Mouse (Mus musculus) liver, adult (tissue): ENCODE data around the gene Ppp4c.

ENCODE experiments used
- GATA4 ChIP-seq: IDR thresholded peaks from 2 replicates; pipeline ENCODE4 v1.6.1; 2014; ENCODE audit warnings: mild to moderate bottlenecking, low read length; ENCODE audit not compliant: insufficient replicate concordance

Ppp4c gene

DNA sequence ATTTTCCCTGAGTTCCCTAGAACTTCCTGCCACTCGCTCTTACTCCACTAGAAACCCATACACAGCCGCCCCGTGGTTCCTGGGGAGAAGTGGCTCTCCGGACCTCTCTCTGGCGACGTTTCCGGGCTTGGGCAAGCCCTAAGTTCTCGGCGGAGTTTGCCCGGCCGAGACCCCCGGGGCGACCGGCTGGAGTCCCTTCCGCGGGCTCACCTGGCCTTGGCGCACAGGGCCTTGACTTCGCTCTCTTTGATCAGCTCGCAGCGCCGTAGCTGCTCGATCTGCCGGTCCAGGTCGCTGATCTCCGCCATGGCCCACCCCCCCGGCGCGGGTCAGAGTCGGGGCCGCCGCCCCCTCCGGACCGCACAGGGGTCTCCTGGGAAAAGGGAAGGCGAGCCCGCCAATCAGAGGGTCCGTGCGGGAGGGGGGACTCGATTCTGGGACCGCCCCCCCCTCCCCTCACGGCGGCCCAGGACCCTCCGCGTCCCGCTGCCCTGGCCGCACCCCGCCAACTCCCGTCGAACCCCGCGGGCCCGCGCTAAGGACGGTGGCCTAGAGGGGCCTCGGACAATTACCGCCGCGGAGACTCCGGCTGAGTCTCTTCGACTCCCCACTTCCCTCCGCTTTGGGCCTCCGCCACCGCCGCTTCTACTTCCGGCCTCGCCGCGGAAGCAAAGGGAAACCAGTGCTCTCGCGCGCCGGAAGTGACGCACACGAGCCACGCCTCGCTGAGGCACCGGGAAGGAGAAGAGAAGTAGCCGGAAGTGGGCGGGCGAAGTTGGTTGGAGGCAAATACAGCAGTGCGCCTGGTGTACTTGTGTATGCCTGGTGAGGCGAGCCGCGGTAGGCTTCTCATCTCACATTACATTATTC lies at the start of gene Ppp4c:
Ppp4c (minus strand) TSS at position 646 of the 870 bp plus-strand sequence.
- TF ChIP-seq GATA4, result no peak; the same call in 1 of the 2 replicates

DNA sequence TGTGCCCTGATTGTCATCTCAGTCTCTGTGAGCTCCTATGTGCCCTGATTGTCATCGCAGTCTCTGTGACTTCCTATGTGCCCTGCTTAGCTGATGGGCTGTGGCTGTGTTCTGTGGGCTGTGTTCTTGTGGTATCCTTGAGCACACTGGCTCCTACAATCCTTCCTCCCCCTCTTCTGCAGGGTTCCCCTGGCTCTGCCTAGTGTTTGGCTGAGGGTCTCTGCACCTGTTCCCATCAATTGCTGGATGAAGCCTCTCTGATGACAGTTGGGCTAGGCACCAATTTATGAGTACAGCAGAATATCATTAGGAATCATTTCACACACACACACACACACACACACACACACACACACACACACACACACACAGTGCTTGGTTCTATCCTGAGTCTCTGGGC lies 41.0 kb upstream of the Ppp4c start:
- TF ChIP-seq GATA4, result no peak

DNA sequence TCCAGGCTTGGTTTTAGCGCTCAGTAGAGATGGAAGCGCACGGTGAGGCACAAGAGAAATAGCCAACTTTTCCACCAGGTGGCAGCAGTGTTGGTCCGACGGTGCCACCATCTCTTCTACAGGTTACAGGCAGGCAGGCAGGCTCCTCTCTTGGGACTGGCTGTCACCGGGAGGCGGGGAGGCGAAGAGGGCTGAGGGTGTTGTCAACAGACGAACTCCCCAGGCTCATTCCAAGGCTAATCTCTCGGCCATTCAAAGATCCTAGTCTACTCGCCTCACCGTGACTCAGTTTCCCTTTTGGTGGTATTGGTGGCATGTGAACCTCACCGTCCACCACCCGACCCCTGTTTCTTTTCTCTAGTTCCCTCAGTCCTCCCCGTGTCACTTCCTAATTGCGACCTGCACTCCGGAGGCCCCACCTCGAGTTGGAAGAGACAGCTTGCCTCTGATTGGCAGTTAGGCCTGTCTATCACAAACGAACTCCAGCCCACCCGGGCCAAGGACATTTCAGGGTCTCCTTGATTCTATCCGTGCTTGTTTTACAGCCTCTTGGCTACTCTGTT lies 39.8 kb upstream of the Ppp4c start:
- no peak for TF ChIP-seq GATA4

DNA sequence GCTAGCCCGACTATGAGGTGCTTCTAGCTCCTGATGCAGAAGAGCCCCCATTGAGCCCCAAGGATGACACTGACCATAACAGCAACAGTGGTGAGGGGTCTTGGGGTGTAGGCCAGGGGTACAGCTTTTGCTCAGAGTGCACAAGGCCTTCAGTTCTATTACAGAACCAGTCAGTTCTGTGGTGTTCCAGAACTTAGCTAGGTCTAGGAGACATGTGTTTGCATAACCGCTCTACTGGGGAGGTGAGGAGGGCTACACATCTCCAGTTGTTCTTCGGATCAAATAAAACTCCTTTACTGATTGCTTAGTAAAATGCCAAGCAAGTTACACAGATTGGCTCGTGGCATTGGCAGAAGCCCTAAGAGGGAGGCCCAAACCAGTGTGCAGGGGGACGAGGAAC lies 39.2 kb upstream of the Ppp4c start, which contains the start of gene 4930451I11Rik:
4930451I11Rik (minus strand) TSS at position 101 of the 400 bp plus-strand sequence.
- no peak for TF ChIP-seq GATA4

DNA sequence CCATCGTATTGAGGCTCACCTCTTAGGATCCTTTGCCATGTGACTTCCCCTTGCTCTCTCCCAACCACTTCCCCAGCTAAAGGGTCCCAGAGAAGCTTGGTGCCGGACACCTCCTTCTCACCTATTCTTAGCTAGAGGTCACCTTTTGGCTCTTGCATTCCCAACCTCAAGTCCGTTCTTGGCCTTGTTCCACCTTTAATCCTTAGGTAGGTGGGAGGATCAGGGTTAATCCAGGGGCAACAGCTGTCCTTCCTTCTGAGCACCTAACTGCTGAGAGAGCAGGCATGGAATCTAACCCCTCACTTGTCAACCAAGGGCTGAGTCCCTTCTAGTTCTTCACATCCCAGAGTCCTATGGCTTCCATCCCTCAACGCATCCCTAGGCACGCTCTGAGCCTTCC lies 33.7 kb upstream of the Ppp4c start:
- TF ChIP-seq GATA4, result no peak

DNA sequence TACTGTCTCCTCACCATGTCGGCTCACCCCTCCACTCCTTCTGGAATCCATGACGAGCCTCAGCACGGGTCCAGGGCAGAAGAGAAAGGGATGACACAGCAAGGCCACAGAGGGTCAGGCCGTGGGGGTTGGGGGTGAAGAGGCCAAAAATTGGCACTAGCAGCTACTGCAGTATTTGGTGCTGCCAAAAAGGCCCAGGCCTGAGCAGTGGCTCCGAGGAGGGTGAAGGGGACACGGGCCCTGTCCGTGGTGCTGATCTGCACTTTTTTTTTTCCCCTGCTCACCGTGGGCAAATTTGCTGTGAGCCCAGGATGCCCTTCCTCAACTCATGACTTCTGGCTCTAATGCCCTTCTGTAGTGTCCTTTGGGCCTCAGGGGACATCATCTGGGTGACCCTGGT lies 33.1 kb upstream of the Ppp4c start:
- TF ChIP-seq GATA4, result no peak

DNA sequence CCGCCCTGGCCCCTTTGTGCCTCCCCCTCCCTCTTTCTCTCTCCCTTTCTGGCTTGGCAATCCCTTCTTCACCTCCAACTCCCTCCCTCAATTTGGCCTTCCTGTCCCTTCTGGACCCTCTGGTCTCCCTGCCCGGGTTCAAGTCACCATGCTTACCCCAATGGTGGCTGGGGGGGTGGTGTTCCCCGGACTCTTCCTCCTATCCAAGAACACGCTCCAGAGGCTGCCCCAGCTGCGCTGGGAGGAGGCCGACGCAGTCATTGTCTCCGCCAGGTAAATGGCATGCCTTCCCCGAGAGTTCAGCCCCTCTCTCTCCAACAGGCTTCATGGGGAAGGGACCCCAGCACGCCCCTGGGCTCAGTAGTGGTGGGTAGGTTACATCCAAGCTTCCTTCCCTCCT lies 31.6 kb upstream of the Ppp4c start:
- TF ChIP-seq GATA4, result no peak

DNA sequence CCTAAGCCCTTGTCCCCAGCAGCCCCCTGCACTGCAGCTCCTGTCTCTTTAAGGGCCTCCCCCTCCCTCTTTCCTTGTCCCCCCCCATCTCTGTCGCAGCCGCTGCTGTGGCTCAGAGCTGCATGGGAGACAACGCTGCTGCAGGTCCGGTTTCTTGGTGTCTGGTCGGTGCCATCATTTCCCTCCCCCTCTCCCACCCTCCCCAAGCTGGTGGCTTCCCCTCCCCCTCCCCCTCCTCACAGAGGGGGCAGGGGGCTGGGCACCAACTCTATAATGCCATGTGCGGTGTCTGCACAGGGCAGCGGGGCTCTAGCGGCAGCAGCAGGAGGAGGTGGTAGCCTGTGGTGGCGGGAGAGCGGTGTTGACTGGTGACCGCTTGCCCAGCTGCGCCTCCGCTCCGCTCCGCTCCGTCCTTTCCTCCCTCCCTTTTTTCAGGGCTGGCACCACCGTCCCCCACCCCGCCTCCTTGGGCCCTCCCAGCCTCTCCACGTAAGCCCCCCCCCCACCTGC lies 31.0 kb upstream of the Ppp4c start:
- no peak for TF ChIP-seq GATA4

DNA sequence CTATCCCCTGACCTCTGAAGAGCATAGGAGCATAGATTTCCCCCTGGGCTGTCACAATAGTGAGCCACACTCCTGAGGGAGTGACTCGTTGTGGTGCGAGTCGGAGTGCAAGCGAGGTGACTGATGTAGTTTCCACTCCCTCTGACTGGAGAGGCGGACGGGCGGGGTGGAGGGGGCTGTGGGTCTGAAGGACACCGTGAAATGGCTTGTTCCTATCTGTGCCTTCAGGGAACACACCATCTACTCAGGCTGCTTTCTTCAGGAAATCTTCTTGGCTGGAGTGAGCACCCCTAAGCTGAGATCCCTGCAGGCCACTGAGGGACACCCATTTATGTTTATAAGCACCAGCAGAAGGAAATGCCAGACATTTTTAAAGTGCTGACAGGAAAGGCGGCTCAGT lies 30.4 kb upstream of the Ppp4c start:
- TF ChIP-seq GATA4, result no peak

DNA sequence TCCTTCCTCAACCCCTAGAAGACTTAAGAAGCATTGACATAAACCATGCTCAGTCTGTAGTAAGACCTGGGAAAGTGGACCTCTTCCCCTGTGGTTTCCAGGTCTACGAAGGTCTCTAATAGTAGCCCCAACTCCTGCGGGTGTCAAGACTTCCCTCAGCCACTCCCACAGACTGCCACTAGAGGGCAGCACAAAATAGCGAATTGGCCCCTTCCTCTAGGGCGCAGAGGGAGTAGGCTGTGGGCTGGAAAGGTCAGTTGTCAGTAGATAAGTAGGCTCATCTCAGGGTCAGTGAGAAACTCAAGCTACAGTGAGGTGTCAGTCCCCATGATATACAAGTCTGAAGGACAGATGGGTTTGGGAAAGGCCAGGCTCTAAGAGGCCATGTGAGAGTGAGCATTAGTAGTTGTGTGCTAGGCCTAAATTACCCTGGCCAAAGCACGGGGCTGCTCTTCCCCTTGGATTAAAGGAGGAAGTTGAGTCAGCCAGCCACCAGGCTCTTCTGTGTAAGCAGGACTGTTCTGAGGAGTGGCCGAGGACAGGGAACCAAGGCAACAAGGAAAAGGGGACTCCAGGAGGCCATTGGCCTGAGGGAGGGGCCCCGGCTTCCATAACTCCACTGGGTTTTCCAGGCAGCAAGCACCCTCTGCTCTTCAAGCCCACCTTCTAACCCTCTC lies 29.7 kb upstream of the Ppp4c start:
- no peak for TF ChIP-seq GATA4

DNA sequence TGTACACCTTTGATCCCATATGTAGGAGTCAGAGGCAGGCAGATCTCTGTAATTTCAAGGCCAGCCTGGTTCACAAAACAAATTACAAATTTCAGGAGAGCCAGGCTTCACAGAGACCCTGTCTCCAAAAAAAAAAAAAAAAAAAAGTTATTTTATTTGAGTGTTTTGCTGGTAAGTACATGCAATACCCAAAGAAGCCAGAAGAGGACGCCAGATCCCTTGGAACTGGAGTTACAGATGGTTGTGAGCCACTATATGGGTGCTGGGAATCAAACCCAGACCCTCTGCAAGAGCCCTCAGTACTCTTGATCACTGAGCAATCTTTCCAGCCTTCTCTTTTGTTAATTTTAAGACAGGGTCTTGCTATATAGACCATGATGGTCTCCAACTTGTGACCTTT lies 26.5 kb upstream of the Ppp4c start:
- no peak for TF ChIP-seq GATA4

DNA sequence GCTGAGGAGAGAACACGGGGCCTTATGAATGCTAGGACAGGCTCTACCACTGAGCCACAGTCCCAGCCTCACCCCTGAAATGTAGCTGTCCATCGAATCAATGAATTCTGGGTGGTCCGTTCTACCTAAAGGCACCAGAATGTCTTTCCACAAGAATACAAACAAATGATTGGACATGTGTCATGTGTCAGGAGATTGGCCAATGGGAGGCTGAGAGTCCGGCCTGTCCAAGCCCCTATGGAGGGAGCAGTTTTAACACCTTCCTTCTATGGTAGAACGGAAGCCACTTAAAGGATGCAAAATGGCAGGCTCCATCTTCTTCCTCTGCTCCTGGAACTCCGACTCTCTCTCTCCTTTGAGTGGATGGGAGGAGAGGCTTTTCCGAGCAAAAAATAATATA lies 25.3 kb upstream of the Ppp4c start:
- TF ChIP-seq GATA4, result no peak

DNA sequence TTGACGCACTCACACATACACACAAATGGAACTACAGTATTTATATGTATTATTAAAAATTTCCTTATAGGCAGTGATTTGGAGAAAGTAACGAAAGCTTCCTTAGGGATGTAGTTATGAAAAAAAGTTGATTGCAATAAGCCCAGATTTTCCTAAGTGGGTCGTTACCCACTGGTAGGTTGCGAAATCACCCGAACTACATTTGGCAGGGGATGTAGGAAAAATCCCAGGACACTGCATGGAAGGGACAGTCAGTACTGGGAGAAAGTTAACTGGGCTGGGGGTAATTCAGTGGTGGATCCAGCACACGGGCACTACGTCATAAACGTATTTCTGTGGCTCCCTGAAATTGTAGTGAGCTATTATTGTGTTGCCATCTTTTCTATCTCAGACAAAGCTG lies 24.2 kb upstream of the Ppp4c start:
- no peak for TF ChIP-seq GATA4

DNA sequence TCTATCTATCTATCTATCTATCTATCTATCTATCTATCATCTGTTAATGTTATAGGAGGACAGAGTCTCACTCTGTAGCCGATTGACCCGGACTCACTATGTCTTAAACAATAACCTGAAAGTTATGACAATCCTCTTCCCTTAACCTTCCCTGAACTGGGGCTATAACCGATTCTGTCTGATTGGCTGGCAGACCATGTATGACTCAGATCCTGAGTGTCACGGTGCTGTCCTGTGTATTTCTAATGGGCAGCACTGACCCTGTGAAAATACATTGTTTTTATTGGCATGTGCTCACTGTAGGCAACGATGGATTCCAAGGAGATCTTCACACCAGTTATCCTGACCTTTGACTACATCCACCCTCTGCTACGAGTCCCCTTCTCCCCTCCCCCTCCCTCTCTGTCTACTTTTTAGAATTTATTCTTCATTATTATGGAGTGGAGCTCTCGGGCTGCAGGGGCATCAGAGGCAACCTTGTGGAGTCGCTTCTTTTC lies 23.5 kb upstream of the Ppp4c start:
- no peak for TF ChIP-seq GATA4

DNA sequence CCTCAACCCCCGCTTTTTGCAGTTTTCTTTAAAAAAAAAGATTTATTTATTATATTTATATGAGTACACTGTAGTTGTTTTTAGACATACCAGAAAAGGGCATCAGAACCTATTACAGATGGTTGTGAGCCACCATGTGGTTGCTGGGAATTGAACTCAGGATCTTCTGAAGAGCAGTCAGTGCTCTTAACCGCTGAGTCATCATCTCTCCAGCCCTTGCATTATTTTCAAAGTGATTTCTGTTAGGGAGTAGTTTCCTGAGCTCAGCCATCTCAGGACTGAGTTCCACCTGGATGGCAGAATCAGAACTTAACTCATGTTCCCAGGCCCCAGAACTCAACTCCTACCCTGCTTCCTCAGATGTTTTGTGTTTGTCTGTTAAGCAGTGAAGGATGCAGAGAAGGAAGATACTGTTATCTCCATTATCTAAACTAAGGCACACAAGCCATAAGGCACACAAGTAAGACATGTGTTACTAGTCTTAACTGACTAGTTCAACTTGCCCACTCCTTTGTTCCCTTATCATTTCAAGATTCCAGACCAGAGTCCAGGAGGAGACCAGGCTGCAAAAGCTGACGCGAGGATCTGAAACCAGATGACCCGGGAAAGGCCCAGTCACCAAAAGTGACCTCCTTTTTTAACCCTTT lies 17.6 kb upstream of the Ppp4c start:
- no peak for TF ChIP-seq GATA4
